Mouse (Mus musculus): ENCODE measurements around the gene Rnaseh2c. TPM values are rescaled to one million over a fixed set of nuclear protein-coding genes. Genes with fewer than 3 reads are reported as not detected.

Gene Rnaseh2c
- polyA plus RNA-seq, 1 experiment, result 27.3 TPM

GRCm38 (mm10) chr19:5614953-5615352 is 13.3 kb downstream of the Rnaseh2c start:
- Histone ChIP-seq H3K27me3 (ENCODE audit: control insufficient read depth, insufficient read depth, low read length) (no peaks in the 10 kb centered on the region), H3K4me1 (ENCODE audit: control insufficient read depth, insufficient read depth, low read length) (peaks cover 2% of the 10 kb centered on the region), H3K27ac (ENCODE audit: control insufficient read depth, insufficient read depth, low read depth, low read length) (no peak overlapping the region), H3K4me3 (ENCODE audit: control insufficient read depth, low read depth, low read length) (no peak overlapping the region), H3K36me3 (ENCODE audit: control insufficient read depth, insufficient read depth, low read length) (no peaks in the 10 kb centered on the region)
- TF ChIP-seq POLR2A (IDR thresholded peaks at IDR 0.05; ENCODE audit: control insufficient read depth, low read depth, low read length), result no peak
- no peak for TF ChIP-seq CTCF (IDR thresholded peaks at IDR 0.05; ENCODE audit: control insufficient read depth, insufficient read depth, insufficient replicate concordance, low read depth, low read length)

GRCm38 (mm10) chr19:5620007-5620406 is 18.3 kb downstream of the Rnaseh2c start:
- Histone ChIP-seq H3K36me3 (ENCODE audit: control insufficient read depth, insufficient read depth, low read length) (no peaks in the 10 kb centered on the region), H3K4me3 (ENCODE audit: control insufficient read depth, low read depth, low read length) (no peak overlapping the region), H3K27ac (ENCODE audit: control insufficient read depth, insufficient read depth, low read depth, low read length) (no peak overlapping the region), H3K27me3 (ENCODE audit: control insufficient read depth, insufficient read depth, low read length) (no peaks in the 10 kb centered on the region), H3K4me1 (ENCODE audit: control insufficient read depth, insufficient read depth, low read length) (no peaks in the 10 kb centered on the region)
- TF ChIP-seq POLR2A (IDR thresholded peaks at IDR 0.05; ENCODE audit: control insufficient read depth, low read depth, low read length), result no peak
- no peak for TF ChIP-seq CTCF (IDR thresholded peaks at IDR 0.05; ENCODE audit: control insufficient read depth, insufficient read depth, insufficient replicate concordance, low read depth, low read length)

DNA sequence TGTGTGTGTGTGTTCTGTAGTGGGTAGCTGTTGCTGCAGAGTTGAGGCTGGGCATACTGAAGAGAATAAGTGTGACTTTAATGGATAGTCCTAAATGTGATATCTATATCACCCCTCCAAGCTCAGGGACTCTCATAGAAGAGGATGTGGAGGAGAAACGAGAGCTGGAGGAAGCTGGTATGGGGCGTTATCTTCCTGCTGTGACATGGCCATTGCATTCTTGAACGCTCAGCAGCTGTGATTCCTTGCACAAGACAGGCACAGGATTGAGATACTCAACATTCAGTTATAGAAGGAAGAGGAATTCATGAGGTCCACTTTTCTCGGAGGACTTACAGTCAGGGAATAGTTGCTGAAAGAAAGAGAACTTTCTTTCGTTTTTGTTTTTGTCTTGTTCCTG is 20.2 kb downstream of the Rnaseh2c start:
- no peak for TF ChIP-seq POLR2A (IDR thresholded peaks at IDR 0.05; ENCODE audit: control insufficient read depth, low read depth, low read length)
- TF ChIP-seq CTCF (IDR thresholded peaks at IDR 0.05; ENCODE audit: control insufficient read depth, insufficient read depth, insufficient replicate concordance, low read depth, low read length), result no peak
- H3K36me3 ChIP-seq (ENCODE audit: control insufficient read depth, insufficient read depth, low read length), result no peaks in the 10 kb centered on the region
- no peaks in the 10 kb centered on the region for H3K27me3 ChIP-seq (ENCODE audit: control insufficient read depth, insufficient read depth, low read length)
- H3K4me3 ChIP-seq (ENCODE audit: control insufficient read depth, low read depth, low read length), result no peak overlapping the region
- no peaks in the 10 kb centered on the region for H3K4me1 ChIP-seq (ENCODE audit: control insufficient read depth, insufficient read depth, low read length)
- no peak overlapping the region for H3K27ac ChIP-seq (ENCODE audit: control insufficient read depth, insufficient read depth, low read depth, low read length)

DNA sequence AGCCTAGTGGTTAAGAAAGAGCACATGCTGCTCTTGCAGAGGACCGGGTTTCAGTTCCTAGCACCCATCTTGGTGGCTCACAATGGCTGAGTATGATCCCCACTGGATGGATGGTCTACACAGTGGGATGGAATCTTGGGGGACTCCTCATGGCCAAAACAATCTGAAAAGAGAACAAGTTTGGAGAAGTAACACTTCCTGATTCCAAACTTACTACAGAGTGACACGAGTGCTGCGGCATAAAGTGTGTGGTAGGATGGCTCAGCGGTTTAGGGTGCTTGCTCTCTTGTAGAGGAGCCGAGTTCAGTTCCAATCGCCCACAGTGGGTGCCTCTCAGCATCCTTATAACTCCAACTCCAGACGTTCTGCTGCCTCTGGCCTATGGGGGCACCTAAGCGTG is 23.6 kb downstream of the Rnaseh2c start:
- H3K36me3 ChIP-seq (ENCODE audit: control insufficient read depth, insufficient read depth, low read length), result no peaks in the 10 kb centered on the region
- no peaks in the 10 kb centered on the region for H3K27me3 ChIP-seq (ENCODE audit: control insufficient read depth, insufficient read depth, low read length)
- no peaks in the 10 kb centered on the region for H3K4me1 ChIP-seq (ENCODE audit: control insufficient read depth, insufficient read depth, low read length)
- H3K27ac ChIP-seq (ENCODE audit: control insufficient read depth, insufficient read depth, low read depth, low read length), result no peak overlapping the region
- no peak overlapping the region for H3K4me3 ChIP-seq (ENCODE audit: control insufficient read depth, low read depth, low read length)
- TF ChIP-seq POLR2A (IDR thresholded peaks at IDR 0.05; ENCODE audit: control insufficient read depth, low read depth, low read length) (no peak), CTCF (IDR thresholded peaks at IDR 0.05; ENCODE audit: control insufficient read depth, insufficient read depth, insufficient replicate concordance, low read depth, low read length) (no peak)

DNA sequence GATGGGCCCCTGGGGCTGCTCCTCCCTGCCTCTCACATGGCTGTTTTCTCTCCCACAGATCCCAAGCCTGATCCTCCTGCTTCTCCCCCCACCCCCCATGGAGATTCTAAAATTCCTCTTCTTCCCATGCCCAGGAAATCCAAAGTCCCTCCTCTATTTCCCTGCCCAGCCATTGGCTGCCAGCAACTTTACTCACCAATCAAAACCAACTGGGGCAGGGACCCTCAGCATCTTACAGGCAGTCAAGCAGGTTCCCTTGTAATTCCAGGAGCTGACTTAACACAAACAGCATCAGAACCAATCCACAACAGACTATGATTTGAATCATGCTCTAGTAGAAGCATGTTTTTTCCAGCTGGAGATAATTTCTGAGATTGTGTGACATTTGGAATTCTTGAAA is 28.2 kb downstream of the Rnaseh2c start:
- H3K4me3 ChIP-seq (ENCODE audit: control insufficient read depth, low read depth, low read length), result no peak overlapping the region
- TF ChIP-seq CTCF (IDR thresholded peaks at IDR 0.05; ENCODE audit: control insufficient read depth, insufficient read depth, insufficient replicate concordance, low read depth, low read length) (no peak), POLR2A (IDR thresholded peaks at IDR 0.05; ENCODE audit: control insufficient read depth, low read depth, low read length) (no peak)
- no peaks in the 10 kb centered on the region for H3K36me3 ChIP-seq (ENCODE audit: control insufficient read depth, insufficient read depth, low read length)
- H3K27me3 ChIP-seq (ENCODE audit: control insufficient read depth, insufficient read depth, low read length), result no peaks in the 10 kb centered on the region
- no peaks in the 10 kb centered on the region for H3K4me1 ChIP-seq (ENCODE audit: control insufficient read depth, insufficient read depth, low read length)
- H3K27ac ChIP-seq (ENCODE audit: control insufficient read depth, insufficient read depth, low read depth, low read length), result no peak overlapping the region

- H3K4me1 ChIP-seq (ENCODE audit: control insufficient read depth, insufficient read depth, low read length), result peaks cover 2% of the 10 kb centered on the region
- H3K36me3 ChIP-seq (ENCODE audit: control insufficient read depth, insufficient read depth, low read length), result no peaks in the 10 kb centered on the region
- H3K27ac ChIP-seq (ENCODE audit: control insufficient read depth, insufficient read depth, low read depth, low read length), result no peak overlapping the region
- H3K4me3 ChIP-seq (ENCODE audit: control insufficient read depth, low read depth, low read length), result no peak overlapping the region
- TF ChIP-seq CTCF (IDR thresholded peaks at IDR 0.05; ENCODE audit: control insufficient read depth, insufficient read depth, insufficient replicate concordance, low read depth, low read length) (no peak), POLR2A (IDR thresholded peaks at IDR 0.05; ENCODE audit: control insufficient read depth, low read depth, low read length) (no peak)
- H3K27me3 ChIP-seq (ENCODE audit: control insufficient read depth, insufficient read depth, low read length), result no peaks in the 10 kb centered on the region
These were observed 30.4 kb downstream of the Rnaseh2c start for GRCm38 (mm10) chr19:5632120-5632519.

DNA sequence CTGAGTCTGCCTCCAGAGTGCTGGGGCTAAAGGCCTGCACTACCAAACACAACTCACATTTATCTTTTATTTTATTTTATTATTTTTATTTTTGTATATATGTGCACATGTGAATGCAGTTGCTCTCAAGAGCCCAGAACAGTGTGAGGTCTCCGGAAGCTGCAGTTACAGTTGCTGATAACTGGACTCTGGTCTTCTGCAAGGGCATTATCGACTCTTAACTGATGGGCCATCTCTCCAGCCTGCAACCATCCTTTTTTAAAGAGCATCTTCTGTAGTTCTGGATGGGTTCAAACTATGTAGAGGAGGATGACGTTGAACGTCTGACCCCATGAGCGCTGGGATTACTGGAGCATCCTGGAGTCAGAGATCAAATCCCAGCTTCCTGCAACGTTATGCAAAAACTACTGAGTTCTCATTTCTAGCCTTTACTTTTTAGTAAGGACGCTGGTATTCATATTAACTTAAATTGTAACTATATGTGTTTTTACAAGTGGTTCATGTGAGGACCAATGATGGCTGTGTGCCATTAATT is 34.4 kb downstream of the Rnaseh2c start:
- H3K27me3 ChIP-seq (ENCODE audit: control insufficient read depth, insufficient read depth, low read length), result no peaks in the 10 kb centered on the region
- no peak overlapping the region for H3K4me3 ChIP-seq (ENCODE audit: control insufficient read depth, low read depth, low read length)
- H3K4me1 ChIP-seq (ENCODE audit: control insufficient read depth, insufficient read depth, low read length), result peaks cover 8% of the 10 kb centered on the region
- no peaks in the 10 kb centered on the region; the same call in 1 of the 2 replicates for H3K36me3 ChIP-seq (ENCODE audit: control insufficient read depth, insufficient read depth, low read length)
- peak overlapping the region; percentile 92 for H3K27ac ChIP-seq (ENCODE audit: control insufficient read depth, insufficient read depth, low read depth, low read length)
- TF ChIP-seq CTCF (IDR thresholded peaks at IDR 0.05; ENCODE audit: control insufficient read depth, insufficient read depth, insufficient replicate concordance, low read depth, low read length) (no peak), POLR2A (IDR thresholded peaks at IDR 0.05; ENCODE audit: control insufficient read depth, low read depth, low read length) (no peak)

All from testis, adult 2 months (tissue).